Mouse (Mus musculus) brain, embryonic 14.5 days (tissue): Measurements from ENCODE around the gene Ano10.

Experiments
- CTCF ChIP-seq: fragments of 200-500 bp; IDR thresholded peaks from 2 replicates; pipeline ENCODE4 v1.5.1; 2012; ENCODE audit warnings: inconsistent platforms, mild to moderate bottlenecking, moderate library complexity, borderline replicate concordance; ENCODE audit not compliant: insufficient read depth, insufficient read length; ENCODE audit errors: extremely low read depth
- POLR2A ChIP-seq: fragments of 200-500 bp; IDR thresholded peaks from 2 replicates; pipeline ENCODE4 v1.6.1; 2012; ENCODE audit warnings: mild to moderate bottlenecking, inconsistent platforms, borderline replicate concordance; ENCODE audit not compliant: poor library complexity, insufficient read depth, insufficient read length, severe bottlenecking; ENCODE audit errors: extremely low read depth

DNA sequence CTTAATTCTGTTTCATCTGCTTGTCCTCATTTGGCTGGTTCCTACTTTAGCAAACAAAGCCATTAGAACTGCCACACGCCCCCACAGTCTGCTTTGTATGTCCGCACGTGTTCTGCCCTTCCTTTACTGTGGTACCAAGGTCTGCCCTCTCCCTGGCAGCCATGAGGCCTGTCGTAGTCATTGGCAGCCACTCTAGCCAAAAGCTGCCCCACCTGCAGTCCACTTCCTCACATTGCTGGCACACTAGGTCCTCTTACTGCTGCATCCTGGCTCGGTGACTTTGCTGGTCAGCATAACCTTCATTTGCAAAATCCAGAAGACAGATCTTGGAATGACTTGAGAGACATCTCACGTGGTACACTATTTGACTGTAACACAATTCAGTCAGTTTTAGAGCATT lies 124.3 kb downstream of the Ano10 start:
- no peak for TF ChIP-seq CTCF
- TF ChIP-seq POLR2A, result no peak
